Mouse (Mus musculus): ENCODE results near the gene Mpo. TPM values are rescaled to one million over a fixed set of nuclear protein-coding genes. Genes with fewer than 3 reads are reported as not detected.

Gene Mpo
- polyA plus RNA-seq, 1 experiment from 2014 or later = 2.9 TPM

DNA sequence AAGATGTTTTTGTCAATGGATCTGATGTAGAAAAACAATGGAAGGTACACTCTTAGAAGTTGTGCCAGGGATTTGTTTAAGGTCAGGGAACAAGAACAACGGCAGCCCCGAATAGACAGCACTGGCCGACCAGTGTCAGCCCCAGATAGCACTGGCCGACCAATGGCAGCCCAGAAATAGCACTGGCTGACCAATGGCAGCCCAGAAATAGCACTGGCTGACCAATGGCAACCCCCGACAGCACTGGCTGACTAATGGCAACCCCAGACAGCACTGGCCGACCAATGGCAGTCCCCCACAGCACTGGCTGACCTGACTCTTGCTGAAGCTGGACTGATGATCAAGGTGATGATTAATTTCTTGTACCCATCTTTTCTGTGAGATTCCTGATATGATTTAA lies 54.5 kb downstream of the Mpo start:
- Histone ChIP-seq H3K9me3 (replicated peaks; ENCODE audit: control insufficient read depth, low read length) (no peaks in the 10 kb centered on the region), H3K4me1 (ENCODE audit: control insufficient read depth, insufficient read depth, low read length) (peaks cover 5% of the 10 kb centered on the region; the same call in 1 of the 2 replicates), H3K27me3 (ENCODE audit: control insufficient read depth, insufficient read depth, low read length) (no peaks in the 10 kb centered on the region), H3K36me3 (ENCODE audit: control insufficient read depth, insufficient read depth) (no peaks in the 10 kb centered on the region), H3K4me3 (ENCODE audit: low read length) (no peak overlapping the region), H3K27ac (ENCODE audit: low read length) (no peak overlapping the region), H3K9ac (ENCODE audit: low read length) (no peak overlapping the region), H3K4me2 (ENCODE audit: low read depth, low read length) (no peak overlapping the region)
- ATAC-seq (replicated peaks; ENCODE audit: extremely low read depth, insufficient read depth, low FRiP score) = no peak; the same call in 1 of the 2 replicates
- 51% methylated on average over 6 of the region's 6 CpGs for WGBS

GRCm38 (mm10) chr11:87852690-87853596 lies 59.6 kb downstream of the Mpo start, which contains the start of gene Mks1:
TSS of gene Mks1 (plus strand) at chr11:87853215.
- peak; percentile 95 for ATAC-seq (replicated peaks; ENCODE audit: extremely low read depth, insufficient read depth, low FRiP score)
- WGBS = 4% methylated on average over 40 of the region's 40 CpGs
- 0 out of 2 replicates have a peak within 1 kb of the TSS, but pooled peaks have one; percentile 1 for H3K27ac ChIP-seq (ENCODE audit: low read length)
- H3K27me3 ChIP-seq (ENCODE audit: control insufficient read depth, insufficient read depth, low read length) = no peaks in the 10 kb centered on the region
- H3K4me1 ChIP-seq (ENCODE audit: control insufficient read depth, insufficient read depth, low read length) = peaks cover 6% of the 10 kb centered on the region
- peak within 1 kb of the TSS; percentile 71 for H3K4me3 ChIP-seq (ENCODE audit: low read length)
- H3K36me3 ChIP-seq (ENCODE audit: control insufficient read depth, insufficient read depth) = 0 out of 2 replicates have a peak, but pooled peaks cover 3% of the 10 kb centered on the region
- H3K9ac ChIP-seq (ENCODE audit: low read length) = peak within 1 kb of the TSS; percentile 67
- H3K9me3 ChIP-seq (replicated peaks; ENCODE audit: control insufficient read depth, low read length) = no peaks in the 10 kb centered on the region
- H3K4me2 ChIP-seq (ENCODE audit: low read depth, low read length) = peak within 1 kb of the TSS; percentile 74

- Histone ChIP-seq H3K4me3 (ENCODE audit: low read length) (peak overlapping the region; percentile 71), H3K4me1 (ENCODE audit: control insufficient read depth, insufficient read depth, low read length) (peaks cover 6% of the 10 kb centered on the region), H3K36me3 (ENCODE audit: control insufficient read depth, insufficient read depth) (0 out of 2 replicates have a peak, but pooled peaks cover 3% of the 10 kb centered on the region), H3K9ac (ENCODE audit: low read length) (peak overlapping the region; percentile 67), H3K4me2 (ENCODE audit: low read depth, low read length) (peak overlapping the region; percentile 74), H3K27ac (ENCODE audit: low read length) (0 out of 2 replicates have a peak overlapping the region, but pooled peaks have one; percentile 1), H3K9me3 (replicated peaks; ENCODE audit: control insufficient read depth, low read length) (no peaks in the 10 kb centered on the region), H3K27me3 (ENCODE audit: control insufficient read depth, insufficient read depth, low read length) (no peaks in the 10 kb centered on the region)
- 0 out of 2 replicates have a peak, but pooled peaks have one; percentile 12 for ATAC-seq (replicated peaks; ENCODE audit: extremely low read depth, insufficient read depth, low FRiP score)
- WGBS = 42% methylated on average over 8 of the region's 8 CpGs
These were observed 60.2 kb downstream of the Mpo start for GRCm38 (mm10) chr11:87853597-87853954.

MicroRNAs encoded within 50 kb of the gene (microRNA counts, 519-probe panel; counts per million panel counts)
- 3,665 counts per million, percentile 90 among the panel's probes with 10 or more counts for microRNA mmu-miR-142-3p
- microRNA mmu-miR-142-5p = 3,219 counts per million, percentile 84 among the panel's probes with 10 or more counts

Small RNAs within 50 kb of the gene (microRNA-seq; reads per million reads assigned to microRNA genes)
- not detected for gene Mir142
- gene Mir142b = not detected

Other genes starting within 250 kb of the Mpo start
- not detected in 2 replicates for gene Gm11492, start 226.9 kb upstream of the Mpo start, polyA plus RNA-seq (2015; fragmentation: Nextera tagmentation; extraction: Ambion mirVana)
- gene Sept4, start 224.7 kb upstream of the Mpo start, polyA plus RNA-seq (2015; fragmentation: Nextera tagmentation; extraction: Ambion mirVana) = 27.8 and 32.4 TPM in 2 replicates
- 14.8 and 16.5 TPM in 2 replicates for gene Mtmr4, start 201.4 kb upstream of the Mpo start, polyA plus RNA-seq (2015; fragmentation: Nextera tagmentation; extraction: Ambion mirVana)
- 0.10 and 0.14 TPM in 2 replicates for gene Hsf5, start 176.4 kb upstream of the Mpo start, polyA plus RNA-seq (2015; fragmentation: Nextera tagmentation; extraction: Ambion mirVana)
- gene Rnf43, start 130.9 kb upstream of the Mpo start, polyA plus RNA-seq (2015; fragmentation: Nextera tagmentation; extraction: Ambion mirVana) = 2.1 and 2.4 TPM in 2 replicates
- gene Supt4a, start 56.0 kb upstream of the Mpo start, polyA plus RNA-seq (2015; fragmentation: Nextera tagmentation; extraction: Ambion mirVana) = 100 and 111 TPM in 2 replicates
- 1.1 and 1.2 TPM in 2 replicates for gene Tspoap1, start 33.0 kb upstream of the Mpo start, polyA plus RNA-seq (2015; fragmentation: Nextera tagmentation; extraction: Ambion mirVana)
- 0.92 and 1.1 TPM in 2 replicates for gene Lpo, start 34.7 kb downstream of the Mpo start, polyA plus RNA-seq (2015; fragmentation: Nextera tagmentation; extraction: Ambion mirVana)
- 7.3 and 7.7 TPM in 2 replicates for gene Mks1, start 59.6 kb downstream of the Mpo start, polyA plus RNA-seq (2015; fragmentation: Nextera tagmentation; extraction: Ambion mirVana)
- gene Epx, start 82.0 kb downstream of the Mpo start, polyA plus RNA-seq (2015; fragmentation: Nextera tagmentation; extraction: Ambion mirVana) = 0.30 and 0.45 TPM in 2 replicates
- not detected in 2 replicates for gene Olfr462, start 98.7 kb downstream of the Mpo start, polyA plus RNA-seq (2015; fragmentation: Nextera tagmentation; extraction: Ambion mirVana)
- gene Olfr463, start 103.8 kb downstream of the Mpo start, polyA plus RNA-seq (2015; fragmentation: Nextera tagmentation; extraction: Ambion mirVana) = not detected in 2 replicates
- gene Olfr464, start 127.4 kb downstream of the Mpo start, polyA plus RNA-seq (2015; fragmentation: Nextera tagmentation; extraction: Ambion mirVana) = not detected in 2 replicates
- gene Dynll2, start 194.0 kb downstream of the Mpo start, polyA plus RNA-seq (2015; fragmentation: Nextera tagmentation; extraction: Ambion mirVana) = 23.5 and 25.6 TPM in 2 replicates

Data from heart, embryonic 16.5 days (tissue).